Mouse (Mus musculus): ENCODE data around the gene Pigc. TPM values are rescaled to one million over a fixed set of nuclear protein-coding genes. Genes with fewer than 3 reads are reported as not detected.

Pigc gene
- polyA plus RNA-seq (2014; fragmentation: Illumina TruSeq; extraction: RNeasy Lipid Tissue Mini Kit (QIAGEN cat#74804); ENCODE audit: low replicate concordance): 45.4 TPM

GRCm38 (mm10) chr1:161968589-161969407 lies at the start of gene Pigc:
Gene Pigc, plus strand, starts transcription at chr1:161969186.

GRCm38 (mm10) chr1:161979536-161979935 lies 10.6 kb downstream of the Pigc start, which contains the start of gene 4930558K02Rik:
Gene 4930558K02Rik, minus strand, starts transcription at chr1:161979636.

Other genes with a start within 250 kb of the Pigc start
- gene Fasl, start 180.7 kb upstream of the Pigc start, polyA plus RNA-seq (2014; fragmentation: Illumina TruSeq; extraction: RNeasy Lipid Tissue Mini Kit (QIAGEN cat#74804); ENCODE audit: low replicate concordance): 12.3 TPM
- 121 TPM for gene Suco, start 92.5 kb upstream of the Pigc start, polyA plus RNA-seq (2014; fragmentation: Illumina TruSeq; extraction: RNeasy Lipid Tissue Mini Kit (QIAGEN cat#74804); ENCODE audit: low replicate concordance)
- not detected for gene 4930558K02Rik, start 10.4 kb downstream of the Pigc start, polyA plus RNA-seq (2014; fragmentation: Illumina TruSeq; extraction: RNeasy Lipid Tissue Mini Kit (QIAGEN cat#74804); ENCODE audit: low replicate concordance)

Data from small intestine, adult 10 weeks (tissue).